Mouse (Mus musculus) neural tube, embryonic 14.5 days (tissue): ENCODE results near the gene Pip5k1c. TPM values are rescaled to one million over a fixed set of nuclear protein-coding genes. Genes with fewer than 3 reads are reported as not detected.
A peak's percentile ranks its signal among the peaks of the same experiment; 100 is the strongest.

ENCODE experiments used
- ATAC-seq: fragments of 200-750 bp; cut with Nextera tagmentation; 2 replicates; pipeline ENCODE4 v1.8.0; 2017; ENCODE audit warnings: low read depth, mild to moderate bottlenecking, moderate TSS enrichment, moderate library complexity
- H3K27ac ChIP-seq: fragments of 300-500 bp; sonication (generic); 2 replicates; pipeline ENCODE4 v1.5.1; 2014; ENCODE audit warnings: low read depth, mild to moderate bottlenecking, control low read depth, low read length, moderate library complexity, mixed read lengths
- H3K27me3 ChIP-seq: fragments of 300-500 bp; sonication (generic); 2 replicates; pipeline ENCODE4 v1.6.1; 2014; ENCODE audit warnings: low read length; ENCODE audit not compliant: control insufficient read depth, insufficient read depth
- H3K36me3 ChIP-seq: fragments of 300-500 bp; sonication (generic); 2 replicates; pipeline ENCODE4 v1.6.1; 2014; ENCODE audit warnings: low read length, mixed read lengths; ENCODE audit not compliant: control insufficient read depth, insufficient read depth
- H3K4me1 ChIP-seq: fragments of 300-500 bp; sonication (generic); 2 replicates; pipeline ENCODE4 v1.6.1; 2014; ENCODE audit warnings: low read length; ENCODE audit not compliant: control insufficient read depth, insufficient read depth
- H3K4me2 ChIP-seq: fragments of 300-500 bp; sonication (generic); 2 replicates; pipeline ENCODE4 v1.6.1; 2014; ENCODE audit warnings: mild to moderate bottlenecking, low read depth, low read length, control low read depth
- H3K4me3 ChIP-seq: fragments of 300-500 bp; sonication (generic); 2 replicates; pipeline ENCODE4 v1.5.1; 2014; ENCODE audit warnings: low read depth, low read length, control low read depth, mixed read lengths
- H3K9ac ChIP-seq: fragments of 300-500 bp; sonication (generic); replicated peaks from 2 replicates; pipeline ENCODE4 v1.6.1; 2014; ENCODE audit warnings: low read depth, mild to moderate bottlenecking, control low read depth, low read length, mixed read lengths
- H3K9me3 ChIP-seq: fragments of 300-500 bp; sonication (generic); 2 replicates; pipeline ENCODE4 v1.6.1; 2016; ENCODE audit warnings: low read length; ENCODE audit not compliant: control insufficient read depth
- WGBS: fragments of 180-500 bp; shearing (Covaris S2); extraction: QIAGEN DNeasy Blood & Tissue Kit; methylation state at CpG from one replicate; pipeline ENCODE4 v1.1.7; 2014; 5-methylcytosine and 5-hydroxymethylcytosine counted together
- polyA plus RNA-seq: library from polyadenylated mRNA; unstranded; fragments of >200 nt; fragmentation: Nextera tagmentation; extraction: Ambion mirVana; gene quantifications from 2 replicates; pipeline ENCODE4 v1.2.1, GENCODE M21; 2014

The Pip5k1c gene
- polyA plus RNA-seq, 1 experiment from 2014 or later: 140 TPM

DNA sequence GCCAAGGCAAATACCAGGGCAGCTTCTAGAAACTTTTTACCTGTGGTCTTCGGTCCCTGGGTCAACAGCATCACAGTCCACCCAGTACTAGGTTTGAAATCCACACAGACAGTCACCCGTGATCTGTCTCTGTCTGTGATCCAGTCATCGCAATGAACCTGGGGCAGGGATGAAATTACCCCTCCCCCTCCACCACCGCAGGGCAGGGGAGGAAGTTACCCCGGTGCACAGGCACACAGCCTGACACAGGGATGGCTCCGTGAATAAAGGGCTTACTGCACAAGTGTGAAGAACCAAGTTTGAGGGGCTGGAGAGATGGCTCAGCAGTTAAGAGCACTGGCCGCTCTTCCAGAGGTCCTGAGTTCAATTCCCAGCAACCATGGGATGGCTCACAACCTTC is 11.0 kb downstream of the Pip5k1c start:
- Histone ChIP-seq H3K27me3 (no peaks in the 10 kb centered on the region), H3K4me1 (0 out of 2 replicates have a peak, but pooled peaks cover 3% of the 10 kb centered on the region), H3K27ac (no peak overlapping the region), H3K9ac (no peak overlapping the region), H3K4me2 (no peak overlapping the region), H3K9me3 (no peaks in the 10 kb centered on the region), H3K36me3 (peaks cover 24% of the 10 kb centered on the region), H3K4me3 (no peak overlapping the region)
- ATAC-seq: no peak
- 82% methylated on average over 7 of the region's 7 CpGs for WGBS

DNA sequence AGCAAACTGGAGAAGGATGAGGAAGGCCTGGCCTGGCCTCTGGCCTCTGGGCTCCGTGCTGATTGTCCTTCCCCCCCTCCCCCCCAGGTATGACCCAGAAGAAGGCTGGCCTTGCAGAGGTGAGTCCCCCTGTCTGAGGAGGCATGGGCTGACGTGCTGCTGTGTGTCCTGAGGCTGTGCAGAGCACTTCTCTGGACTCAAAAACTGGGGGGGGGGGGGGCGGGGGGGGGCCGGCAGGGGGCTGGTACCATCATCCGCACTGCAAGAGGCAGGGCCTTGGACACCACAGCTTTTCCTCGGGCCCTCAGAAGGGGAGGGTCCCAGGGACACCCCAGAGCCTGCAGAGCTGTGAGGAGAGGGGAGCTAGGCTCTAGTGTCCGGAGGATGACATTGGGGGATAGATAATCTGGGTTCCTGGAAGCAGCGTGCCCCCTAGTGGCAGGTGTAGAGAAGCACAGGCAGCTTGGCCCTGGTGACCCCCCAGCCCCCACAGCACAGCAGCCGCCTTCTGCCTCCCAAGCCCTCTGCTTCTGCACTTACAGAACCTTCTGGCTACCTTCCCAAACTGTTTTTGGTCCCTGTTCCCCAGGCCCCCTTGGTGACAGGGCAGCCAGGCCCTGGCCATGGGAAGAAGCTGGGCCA is 12.0 kb downstream of the Pip5k1c start:
- Histone ChIP-seq H3K4me2 (no peak overlapping the region), H3K36me3 (peaks cover 34% of the 10 kb centered on the region), H3K9me3 (no peaks in the 10 kb centered on the region), H3K4me3 (no peak overlapping the region), H3K4me1 (no peaks in the 10 kb centered on the region), H3K9ac (no peak overlapping the region), H3K27me3 (no peaks in the 10 kb centered on the region), H3K27ac (no peak overlapping the region)
- ATAC-seq: peak; percentile 45; the same call in 1 of the 2 replicates
- WGBS: 17% methylated on average over 8 of the region's 9 CpGs

DNA sequence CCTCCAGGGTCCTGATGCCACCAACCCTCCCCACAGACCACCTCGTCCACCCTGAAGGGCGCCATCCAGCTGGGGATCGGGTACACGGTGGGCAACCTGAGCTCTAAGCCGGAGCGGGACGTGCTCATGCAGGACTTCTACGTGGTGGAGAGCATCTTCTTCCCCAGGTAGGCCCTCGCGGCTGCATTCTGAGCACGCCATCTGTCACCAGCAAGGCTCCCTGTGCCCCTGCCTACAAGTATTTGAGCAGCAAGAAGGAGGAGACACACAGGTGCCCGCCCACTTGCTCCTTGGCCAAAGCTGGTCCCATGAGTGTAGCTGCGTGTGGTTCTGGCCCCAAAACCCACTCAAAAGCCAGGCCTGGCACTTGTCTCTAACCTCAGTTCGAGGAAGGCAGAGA is 12.9 kb downstream of the Pip5k1c start:
- H3K4me3 ChIP-seq: no peak overlapping the region
- no peak for ATAC-seq
- no peaks in the 10 kb centered on the region for H3K27me3 ChIP-seq
- no peaks in the 10 kb centered on the region for H3K4me1 ChIP-seq
- 96% methylated on average over 14 of the region's 14 CpGs for WGBS
- H3K4me2 ChIP-seq: no peak overlapping the region
- H3K9me3 ChIP-seq: no peaks in the 10 kb centered on the region
- H3K9ac ChIP-seq: no peak overlapping the region
- no peak overlapping the region for H3K27ac ChIP-seq
- H3K36me3 ChIP-seq: peaks cover 43% of the 10 kb centered on the region

DNA sequence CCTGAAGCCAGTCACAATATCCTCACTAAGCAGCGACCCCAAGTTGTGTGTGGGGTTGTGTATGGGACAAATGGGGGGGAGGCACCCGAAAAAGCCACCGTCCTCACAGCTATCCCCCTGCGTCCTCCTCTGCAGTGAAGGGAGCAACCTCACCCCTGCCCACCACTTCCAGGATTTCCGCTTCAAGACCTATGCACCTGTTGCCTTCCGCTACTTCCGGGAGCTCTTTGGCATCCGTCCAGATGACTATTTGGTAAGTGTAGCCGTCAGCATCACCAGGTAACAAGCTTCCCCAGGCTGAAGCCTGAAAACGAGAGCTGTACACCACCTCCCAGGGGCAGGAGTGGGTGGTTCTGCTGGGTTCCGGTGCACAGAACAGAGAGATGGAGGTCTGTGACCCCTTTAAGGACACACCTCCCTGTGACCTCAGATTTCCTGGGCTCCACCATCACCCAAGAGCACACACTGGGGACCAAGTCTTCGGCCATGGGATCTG is 13.5 kb downstream of the Pip5k1c start:
- no peak for ATAC-seq
- peaks cover 48% of the 10 kb centered on the region for H3K36me3 ChIP-seq
- H3K9me3 ChIP-seq: no peaks in the 10 kb centered on the region

DNA sequence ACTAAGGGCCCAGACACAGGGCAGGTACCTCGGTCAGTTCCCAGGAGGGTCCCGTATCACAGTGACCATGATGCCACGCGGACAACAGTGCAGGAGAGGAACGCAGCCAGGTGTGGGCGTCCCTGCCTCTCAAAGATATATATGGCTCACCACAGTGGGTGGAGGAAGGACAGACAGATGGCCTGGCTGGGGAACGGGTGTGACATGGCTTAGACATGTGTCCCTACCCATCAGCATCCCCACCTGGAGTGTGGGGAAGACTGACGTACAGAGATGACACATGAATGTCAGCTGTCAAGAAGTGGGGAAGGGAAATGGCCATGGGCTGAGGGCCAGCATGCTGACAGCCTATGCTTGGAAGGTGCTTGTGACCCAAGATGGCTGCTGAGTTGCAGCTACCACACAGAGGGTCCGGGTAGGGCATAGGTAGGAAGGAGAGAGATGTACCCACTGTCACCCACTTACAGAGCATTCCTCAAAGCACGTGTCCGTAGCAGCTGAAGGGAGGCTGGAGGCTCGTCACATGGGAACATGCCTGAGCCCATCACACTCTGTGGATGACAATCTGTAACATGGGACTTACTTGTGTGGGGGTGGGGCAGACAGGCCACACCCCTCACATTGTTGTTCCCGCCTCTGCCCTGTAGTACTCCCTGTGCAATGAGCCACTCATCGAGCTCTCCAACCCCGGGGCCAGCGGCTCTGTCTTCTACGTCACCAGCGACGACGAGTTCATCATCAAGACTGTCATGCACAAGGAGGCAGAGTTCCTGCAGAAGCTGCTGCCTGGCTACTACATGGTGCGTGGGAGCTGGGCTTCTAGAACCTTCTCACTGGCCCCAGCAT is 14.3 kb downstream of the Pip5k1c start:
- no peak overlapping the region for H3K27ac ChIP-seq
- H3K4me1 ChIP-seq: no peaks in the 10 kb centered on the region
- no peak overlapping the region for H3K9ac ChIP-seq
- H3K9me3 ChIP-seq: no peaks in the 10 kb centered on the region
- no peak overlapping the region for H3K4me2 ChIP-seq
- H3K27me3 ChIP-seq: no peaks in the 10 kb centered on the region
- ATAC-seq: no peak
- no peak overlapping the region for H3K4me3 ChIP-seq
- peaks cover 56% of the 10 kb centered on the region for H3K36me3 ChIP-seq
- 94% methylated on average over 21 of the region's 21 CpGs for WGBS

More for the DNA sequence above, 13.5 kb downstream of the Pip5k1c start:
- H3K27ac ChIP-seq: no peak overlapping the region
- no peak overlapping the region for H3K4me3 ChIP-seq
- WGBS: 95% methylated on average over 12 of the region's 12 CpGs
- H3K4me1 ChIP-seq: no peaks in the 10 kb centered on the region
- H3K4me2 ChIP-seq: no peak overlapping the region
- H3K9ac ChIP-seq: no peak overlapping the region
- no peaks in the 10 kb centered on the region for H3K27me3 ChIP-seq

DNA sequence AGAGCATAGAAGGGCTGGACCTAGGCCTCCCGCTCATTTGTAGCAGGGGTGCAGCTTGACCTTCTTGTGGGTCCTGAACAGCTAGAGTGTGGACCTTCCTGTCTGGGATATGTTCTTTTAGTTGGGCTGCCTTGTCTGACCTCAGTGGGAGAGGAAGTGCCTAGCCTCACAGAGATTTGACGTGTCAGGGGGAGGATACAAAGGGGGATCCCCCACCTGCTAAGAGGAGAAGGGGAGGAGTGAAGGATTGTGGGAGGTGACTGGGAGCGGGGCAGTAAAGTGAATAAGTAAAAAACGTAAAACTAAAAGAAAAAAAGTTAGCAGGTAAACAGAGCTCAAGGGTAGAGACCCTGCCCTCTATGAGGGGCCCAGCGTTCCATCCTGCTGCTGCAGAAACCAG is 16.8 kb downstream of the Pip5k1c start:
- no peaks in the 10 kb centered on the region for H3K27me3 ChIP-seq
- no peaks in the 10 kb centered on the region for H3K9me3 ChIP-seq
- ATAC-seq: no peak
- no peak overlapping the region for H3K4me2 ChIP-seq
- H3K4me3 ChIP-seq: no peak overlapping the region
- WGBS: 94% methylated on average over 5 of the region's 5 CpGs
- H3K36me3 ChIP-seq: peaks cover 80% of the 10 kb centered on the region
- no peak overlapping the region for H3K9ac ChIP-seq
- no peaks in the 10 kb centered on the region for H3K4me1 ChIP-seq
- H3K27ac ChIP-seq: no peak overlapping the region

DNA sequence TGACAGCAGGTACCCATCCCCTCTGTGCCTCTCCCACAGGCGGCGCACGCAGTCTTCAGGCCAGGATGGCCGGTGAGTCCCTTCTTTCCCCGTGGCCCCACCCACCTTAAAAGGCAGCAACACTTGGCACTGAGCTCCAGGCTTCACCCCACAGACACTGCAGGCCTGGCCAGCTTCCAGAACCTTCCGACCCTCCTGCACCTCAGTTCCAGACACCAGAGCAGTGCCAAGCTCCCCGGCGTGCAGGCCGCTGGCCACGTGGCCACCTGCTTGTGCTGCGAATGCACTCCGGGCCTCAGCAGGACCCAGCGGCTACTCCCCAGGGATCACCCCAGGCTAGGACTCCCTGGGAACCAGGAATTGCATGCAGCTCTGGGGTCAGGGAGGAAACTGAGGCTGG is 20.8 kb downstream of the Pip5k1c start:
- Histone ChIP-seq H3K9ac (no peak overlapping the region), H3K9me3 (no peaks in the 10 kb centered on the region), H3K4me3 (no peak overlapping the region), H3K4me2 (no peak overlapping the region), H3K27ac (no peak overlapping the region), H3K27me3 (no peaks in the 10 kb centered on the region), H3K36me3 (peaks cover 80% of the 10 kb centered on the region), H3K4me1 (no peaks in the 10 kb centered on the region)
- 95% methylated on average over 13 of the region's 13 CpGs for WGBS
- ATAC-seq: no peak

DNA sequence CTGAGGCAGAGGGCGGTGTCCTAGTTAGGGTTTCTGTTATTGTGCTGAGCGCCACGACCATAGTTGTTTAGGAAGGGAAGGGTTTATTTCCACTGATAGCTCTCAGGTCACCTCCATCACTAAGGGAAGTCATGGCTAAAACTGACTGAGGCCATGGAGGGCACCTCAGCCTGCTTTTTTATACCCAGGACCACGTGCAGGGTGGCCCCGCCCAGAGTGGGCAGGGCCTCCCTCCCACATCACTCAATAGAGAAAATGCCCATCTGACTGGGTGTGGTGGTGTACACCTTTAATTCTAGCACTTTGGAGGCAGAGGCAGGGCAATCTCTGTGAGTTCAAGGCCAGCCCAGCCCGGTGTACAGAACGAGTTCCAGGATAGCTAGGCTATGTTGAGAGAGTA is 21.4 kb downstream of the Pip5k1c start:
- H3K4me1 ChIP-seq: peaks cover 5% of the 10 kb centered on the region
- H3K9me3 ChIP-seq: no peaks in the 10 kb centered on the region
- peaks cover 77% of the 10 kb centered on the region for H3K36me3 ChIP-seq
- H3K4me3 ChIP-seq: no peak overlapping the region
- no peak overlapping the region for H3K9ac ChIP-seq
- no peak overlapping the region for H3K27ac ChIP-seq
- H3K27me3 ChIP-seq: no peaks in the 10 kb centered on the region
- no peak overlapping the region for H3K4me2 ChIP-seq
- ATAC-seq: no peak
- 77% methylated on average over 7 of the region's 7 CpGs for WGBS

DNA sequence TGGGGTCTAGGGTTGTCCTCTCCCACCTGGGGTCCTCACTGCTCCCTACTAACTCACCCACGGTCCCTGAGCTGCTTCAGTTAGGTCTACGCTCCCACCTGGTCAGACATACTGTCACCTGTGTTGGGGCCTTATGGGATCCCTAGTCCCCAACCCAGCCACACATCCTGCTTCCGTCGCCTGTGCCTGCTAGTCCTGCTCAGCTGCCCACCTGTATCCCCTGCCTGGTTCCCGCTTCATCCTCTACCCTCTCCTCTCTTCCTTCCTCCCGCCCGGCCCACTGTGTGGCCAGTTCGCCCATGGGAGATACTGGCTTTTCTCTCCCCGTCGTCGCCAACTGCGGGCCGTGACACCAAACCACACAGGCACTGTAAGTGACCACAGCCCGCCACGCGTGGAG is 22.8 kb downstream of the Pip5k1c start:
- 93% methylated on average over 16 of the region's 16 CpGs for WGBS
- Histone ChIP-seq H3K36me3 (peaks cover 63% of the 10 kb centered on the region), H3K9me3 (no peaks in the 10 kb centered on the region), H3K9ac (no peak overlapping the region), H3K27me3 (no peaks in the 10 kb centered on the region), H3K4me2 (no peak overlapping the region), H3K4me1 (peaks cover 12% of the 10 kb centered on the region), H3K4me3 (no peak overlapping the region), H3K27ac (no peak overlapping the region)
- ATAC-seq: no peak
